Mouse (Mus musculus): ENCODE measurements around the gene Socs2.

GRCm38 (mm10) chr10:95337589-95337988, 79.4 kb downstream of the Socs2 start:
- no peak for TF ChIP-seq CTCF (IDR thresholded peaks at IDR 0.05; ENCODE audit: low read depth)
- no peak for TF ChIP-seq EP300 (IDR thresholded peaks at IDR 0.05; ENCODE audit: low read depth)

Measured in liver, embryonic 14.5 days (tissue).